10 mouse cellular contexts compared by ENCODE assay signal in the genomic region with DNA sequence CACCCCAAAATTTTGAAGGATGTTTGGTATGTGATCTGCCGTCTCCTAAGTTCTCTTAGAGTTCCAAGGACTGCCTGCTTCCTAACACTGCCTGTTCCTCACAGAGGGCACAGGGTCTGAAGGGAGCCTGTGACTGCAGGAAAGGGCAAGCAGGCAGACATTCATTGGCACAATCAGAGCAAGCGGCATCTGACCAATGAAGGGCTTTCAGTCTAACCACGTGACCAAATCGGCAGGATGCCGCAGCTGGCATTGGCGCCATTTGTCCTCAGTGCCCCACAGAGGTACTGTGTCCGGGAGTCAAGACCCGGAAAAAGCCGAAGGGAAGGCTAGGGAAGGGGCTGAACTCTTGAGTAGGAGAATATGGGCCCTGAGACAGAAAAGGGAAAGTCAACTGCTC. TPM values are rescaled to one million over a fixed set of nuclear protein-coding genes. Genes with fewer than 3 reads are reported as not detected.
DNase-seq lines count a peak whose midpoint lies in the region; ATAC-seq and TF ChIP-seq lines count a peak whose summit lies in the region.
"Had no signal": no experiment of that assay in that cellular context is flagged by ENCODE, and none has a peak within 500 bp of the region (broad histone marks: within the 10 kb centered on the region; RNA-seq: fewer than 3 reads in every experiment).

No protein-coding gene starts in this region.

- H3K9me3 ChIP-seq in heart, embryonic 15.5 days (replicated peaks), result no peaks in the 10 kb centered on the region
- no peaks in the 10 kb centered on the region for H3K9me3 ChIP-seq in E14TG2a.4 (ENCODE audit: low read length)
- H3K9me3 ChIP-seq in hindbrain, postnatal 0 days (ENCODE audit: low read length), result no peaks in the 10 kb centered on the region

- ATAC-seq in heart, embryonic 15.5 days (replicated peaks; ENCODE audit: insufficient number of reproducible peaks, insufficient read depth, low FRiP score, low read depth), result no peak
- ATAC-seq in hindbrain, postnatal 0 days, result peak; percentile 48

- intact Hi-C loops in left cerebral cortex, postnatal 10 days (cut with DNase I), result no loop called here

- no peak overlapping the region for H3K9ac ChIP-seq in heart, embryonic 15.5 days
- H3K9ac ChIP-seq in hindbrain, postnatal 0 days (replicated peaks; ENCODE audit: low read length), result no peak overlapping the region

- H3K36me3 ChIP-seq in heart, embryonic 15.5 days, result no peaks in the 10 kb centered on the region
- H3K36me3 ChIP-seq in E14TG2a.4 (ENCODE audit: insufficient read depth, low read length), result no peaks in the 10 kb centered on the region
- no peaks in the 10 kb centered on the region for H3K36me3 ChIP-seq in hindbrain, postnatal 0 days (ENCODE audit: insufficient read depth, low read length)

- peaks cover 29% of the 10 kb centered on the region for H3K4me1 ChIP-seq in heart, embryonic 15.5 days (replicated peaks)
- peaks cover 36% of the 10 kb centered on the region for H3K4me1 ChIP-seq in E14TG2a.4 (replicated peaks; ENCODE audit: low read depth, low read length)
- H3K4me1 ChIP-seq in hindbrain, postnatal 0 days (ENCODE audit: insufficient read depth, low read length), result no peaks in the 10 kb centered on the region

- H3K27me3 ChIP-seq in heart, embryonic 15.5 days, result 0 out of 2 replicates have a peak, but pooled peaks cover 2% of the 10 kb centered on the region
- peaks cover 24% of the 10 kb centered on the region for H3K27me3 ChIP-seq in E14TG2a.4 (ENCODE audit: insufficient read depth, low read length)
- no peaks in the 10 kb centered on the region for H3K27me3 ChIP-seq in hindbrain, postnatal 0 days (ENCODE audit: insufficient read depth, low read length)

- no peak overlapping the region for H3K4me3 ChIP-seq in heart, embryonic 15.5 days
- peak overlapping the region; percentile 68 for H3K4me3 ChIP-seq in E14TG2a.4 (replicated peaks; ENCODE audit: low read length)
- no peak overlapping the region for H3K4me3 ChIP-seq in hindbrain, postnatal 0 days (ENCODE audit: low read length)

- peak overlapping the region; percentile 23; the same call in 1 of the 2 replicates for H3K4me2 ChIP-seq in heart, embryonic 15.5 days
- H3K4me2 ChIP-seq in hindbrain, postnatal 0 days (ENCODE audit: low read depth, low read length), result no peak overlapping the region

- no peak overlapping the region for H3K27ac ChIP-seq in heart, embryonic 15.5 days
- H3K27ac ChIP-seq in hindbrain, postnatal 0 days, result no peak overlapping the region

- 49% methylated on average over 9 of the region's 9 CpGs for WGBS in heart, embryonic 15.5 days
- 55% methylated on average over 9 of the region's 9 CpGs for WGBS in hindbrain, postnatal 0 days

- no peak for DNase-seq in heart, postnatal 4 days
- DNase-seq in embryo, embryonic 10.5 days (ENCODE audit: low spot score), result peak; percentile 39
- peak; percentile 59 for DNase-seq in hindbrain, postnatal 0 days (ENCODE audit: low spot score)
- DNase-seq in urinary bladder, adult 2 months (ENCODE audit: low spot score), result no peak
- no peak for DNase-seq in left cerebral cortex, postnatal 10 days (ENCODE audit: extremely low spot score in 1 of 2, low spot score in 2 of 2)
- no peak for DNase-seq in spleen, postnatal 4 days (ENCODE audit: low spot score in 2 of 2)

- no peak for TF ChIP-seq CTCF in E14TG2a.4 (conservative IDR thresholded peaks at IDR 0.05; ENCODE audit: low read length)
- no peak for TF ChIP-seq CTCF in hindbrain, postnatal 0 days (IDR thresholded peaks at IDR 0.05; ENCODE audit: low read depth)

RNA-seq across cellular contexts. Expression of gene Mybphl, which starts 2.5 kb away (rescaled TPM):
- 41.5 and 48.0 TPM in 2 replicates for polyA plus RNA-seq in heart, embryonic 15.5 days (2015; fragmentation: Nextera tagmentation; extraction: Ambion mirVana)
- total RNA-seq in heart, postnatal 4 days (2021), result 10 to 100 TPM; 44.7 to 57.2 TPM
- 0.36 TPM in 1 of 2 replicates, not detected in the other for total RNA-seq in hindbrain, postnatal 0 days (2014; rRNA removed)
- polyA plus RNA-seq in hindbrain, postnatal 0 days (2015; fragmentation: Nextera tagmentation; extraction: Ambion mirVana), result 0.11 and 0.19 TPM in 2 replicates
- not detected in 2 replicates for polyA plus RNA-seq in urinary bladder, adult 2 months (2012; rRNA removed)
- not detected for total RNA-seq in left cerebral cortex, postnatal 10 days (2021)
- total RNA-seq: megakaryocyte progenitor cell, adult 5-6 weeks had no signal
- polyA plus RNA-seq: large intestine, adult 2 months had no signal

RNA-seq across cellular contexts. Expression of gene Psrc1, which starts 16.5 kb away (rescaled TPM):
- polyA plus RNA-seq in heart, embryonic 15.5 days (2015; fragmentation: Nextera tagmentation; extraction: Ambion mirVana), result 17.1 and 23.1 TPM in 2 replicates
- total RNA-seq in heart, postnatal 4 days (2021), result 1 to 10 TPM; 6.7 to 8.8 TPM
- 11.0 and 15.0 TPM in 2 replicates for total RNA-seq in hindbrain, postnatal 0 days (2014; rRNA removed)
- 8.4 and 11.0 TPM in 2 replicates for polyA plus RNA-seq in hindbrain, postnatal 0 days (2015; fragmentation: Nextera tagmentation; extraction: Ambion mirVana)
- polyA plus RNA-seq in urinary bladder, adult 2 months (2012; rRNA removed), result 4.0 and 4.4 TPM in 2 replicates
- total RNA-seq in left cerebral cortex, postnatal 10 days (2021), result 1 to 10 TPM; 6.9 to 10.0 TPM

RNA-seq across cellular contexts. Expression of gene Celsr2, which starts 48.2 kb away (rescaled TPM):
- polyA plus RNA-seq in heart, embryonic 15.5 days (2015; fragmentation: Nextera tagmentation; extraction: Ambion mirVana), result 2.4 and 3.6 TPM in 2 replicates
- 1 to 10 TPM; 9.0 to 9.5 TPM for total RNA-seq in heart, postnatal 4 days (2021)
- total RNA-seq in hindbrain, postnatal 0 days (2014; rRNA removed), result 94.8 and 95.3 TPM in 2 replicates
- polyA plus RNA-seq in hindbrain, postnatal 0 days (2015; fragmentation: Nextera tagmentation; extraction: Ambion mirVana), result 28.1 and 30.6 TPM in 2 replicates
- 4.6 and 7.2 TPM in 2 replicates for polyA plus RNA-seq in urinary bladder, adult 2 months (2012; rRNA removed)
- total RNA-seq in left cerebral cortex, postnatal 10 days (2021), result 100 to 1,000 TPM; 168 to 169 TPM

Comparison
In these comparisons a context has a peak if more than half of its experiments do, and no peak if none do; other contexts are left out.
1. DNase-seq: peak in embryo, embryonic 10.5 days (single experiment) and hindbrain, postnatal 0 days (single experiment); none in heart, postnatal 4 days (single experiment), urinary bladder, adult 2 months (single experiment), left cerebral cortex, postnatal 10 days (0 of 2) and spleen, postnatal 4 days (0 of 2).
2. RNA of gene Mybphl, which starts 2.5 kb away (total RNA-seq): 44.7 to 57.2 TPM in heart, postnatal 4 days; 0.36 TPM in hindbrain, postnatal 0 days and not detected in left cerebral cortex, postnatal 10 days; every median in the first group is over 10 times any median in the second.